Mouse (Mus musculus) C2C12 (cell line): Measurements from ENCODE around the gene Pa2g4. TPM values are rescaled to one million over a fixed set of nuclear protein-coding genes. Genes with fewer than 3 reads are reported as not detected.
"Not testable (repeated sequence)": the region's sequence is repeated elsewhere in the genome, so short reads cannot be mapped to it uniquely, and the experiment has no call there.

Experiments used
- H3K27me3 ChIP-seq: one replicate; pipeline ENCODE4 v1.6.1; 2011; ENCODE audit not compliant: control insufficient read depth, insufficient read depth, insufficient read length
- H3K36me3 ChIP-seq: one replicate; pipeline ENCODE4 v1.6.1; 2011; ENCODE audit not compliant: control insufficient read depth, insufficient read depth
- H3K4me3 ChIP-seq: one replicate; pipeline ENCODE4 v1.5.1; 2011; ENCODE audit warnings: mild to moderate bottlenecking, control low read depth; ENCODE audit not compliant: poor library complexity, insufficient read depth, severe bottlenecking
- H3K79me2 ChIP-seq: one replicate; pipeline ENCODE4 v1.6.1; 2011; ENCODE audit not compliant: control insufficient read depth, insufficient read depth
- H3K79me3 ChIP-seq: one replicate; pipeline ENCODE4 v1.6.1; 2011; ENCODE audit warnings: low read depth, control low read depth
- H3ac ChIP-seq: one replicate; pipeline ENCODE3; 2011; ENCODE audit warnings: low read depth; ENCODE audit not compliant: control insufficient read depth, insufficient read length
- CEBPB ChIP-seq: IDR thresholded peaks from one replicate; pipeline ENCODE4 v1.6.1; 2011; ENCODE audit warnings: low read depth, mild to moderate bottlenecking, control low read depth, moderate library complexity
- CTCF ChIP-seq: IDR thresholded peaks from one replicate; pipeline ENCODE4 v1.5.1; 2011; ENCODE audit not compliant: control insufficient read depth, insufficient read depth, insufficient read length
- FOSL1 ChIP-seq: IDR thresholded peaks from one replicate; pipeline ENCODE4 v1.8.0; 2011; ENCODE audit warnings: mild to moderate bottlenecking, low read length; ENCODE audit not compliant: poor library complexity, insufficient read depth, severe bottlenecking
- MAX ChIP-seq: IDR thresholded peaks from one replicate; pipeline ENCODE4 v1.6.1; 2011; ENCODE audit warnings: mild to moderate bottlenecking, control low read depth
- MYOD1 ChIP-seq: IDR thresholded peaks from one replicate; pipeline ENCODE4 v1.6.1; 2011; ENCODE audit warnings: low read depth; ENCODE audit not compliant: control insufficient read depth, insufficient read length
- MYOG ChIP-seq: IDR thresholded peaks from one replicate; pipeline ENCODE4 v1.6.1; 2011; ENCODE audit not compliant: control insufficient read depth, insufficient read length; ENCODE audit errors: extremely low read depth
- USF1 ChIP-seq: IDR thresholded peaks from one replicate; pipeline ENCODE4 v1.6.1; 2011; ENCODE audit warnings: low read depth, mild to moderate bottlenecking, control low read depth, moderate library complexity
- polyA plus RNA-seq: library from polyadenylated mRNA; unstranded; fragments of >200 nt; fragmentation: generic; extraction: Trizol; gene quantifications from one replicate; pipeline ENCODE4 v1.2.1, GENCODE M21; 2012; ENCODE audit warnings: missing spikeins

Gene Pa2g4
- polyA plus RNA-seq, 1 experiment, result 232 TPM

- Histone ChIP-seq H3ac (peak within 1 kb of the TSS; percentile 89), H3K27me3 (no peaks in the 10 kb centered on the region), H3K79me2 (peaks cover 43% of the 10 kb centered on the region), H3K36me3 (peaks cover 26% of the 10 kb centered on the region), H3K79me3 (peaks cover 15% of the 10 kb centered on the region), H3K4me3 (peak within 1 kb of the TSS; percentile 85)
- TF ChIP-seq CTCF, result no peak
- TF ChIP-seq MAX, result peak; percentile 37
- no peak for TF ChIP-seq USF1
- TF ChIP-seq FOSL1, result no peak
- peak; percentile 72 for TF ChIP-seq CEBPB
These were observed 16.7 kb downstream of the Pa2g4 start, which contains the start of gene Rpl41 for GRCm38 (mm10) chr10:128548947-128549681. Gene Rpl41, minus strand, starts transcription at chr10:128549305.

- Histone ChIP-seq H3K4me3 (peak overlapping the region; percentile 85), H3K36me3 (peaks cover 35% of the 10 kb centered on the region), H3K79me3 (peaks cover 17% of the 10 kb centered on the region), H3K79me2 (peaks cover 50% of the 10 kb centered on the region), H3ac (peak overlapping the region; percentile 89)
- H3K27me3 ChIP-seq, result not testable (repeated sequence)
These were observed 17.6 kb downstream of the Pa2g4 start for GRCm38 (mm10) chr10:128548051-128548791.

GRCm38 (mm10) chr10:128547361-128548032, 18.3 kb downstream of the Pa2g4 start, which contains the start of gene Zc3h10:
Gene Zc3h10, minus strand, starts transcription at chr10:128547774.
- Histone ChIP-seq H3K36me3 (peaks cover 39% of the 10 kb centered on the region), H3ac (peak within 1 kb of the TSS; percentile 89), H3K4me3 (peak within 1 kb of the TSS; percentile 85), H3K79me3 (peaks cover 17% of the 10 kb centered on the region), H3K27me3 (no peaks in the 10 kb centered on the region), H3K79me2 (peaks cover 50% of the 10 kb centered on the region)
- TF ChIP-seq CTCF (peak; percentile 9), MAX (peak; percentile 57), MYOG (peak; percentile 2), FOSL1 (no peak), CEBPB (no peak), USF1 (no peak), MYOD1 (no peak)

GRCm38 (mm10) chr10:128546787-128547186, 19.0 kb downstream of the Pa2g4 start:
- H3ac ChIP-seq, result peak overlapping the region; percentile 73
- TF ChIP-seq CTCF, result no peak
- TF ChIP-seq MAX, result no peak
- no peak for TF ChIP-seq MYOG
- no peak for TF ChIP-seq FOSL1
- no peak for TF ChIP-seq MYOD1
- no peak for TF ChIP-seq USF1
- TF ChIP-seq CEBPB, result no peak
- H3K36me3 ChIP-seq, result peaks cover 39% of the 10 kb centered on the region
- H3K79me2 ChIP-seq, result peaks cover 50% of the 10 kb centered on the region
- H3K79me3 ChIP-seq, result peaks cover 17% of the 10 kb centered on the region
- peak overlapping the region; percentile 85 for H3K4me3 ChIP-seq
- no peaks in the 10 kb centered on the region for H3K27me3 ChIP-seq

GRCm38 (mm10) chr10:128546361-128546760, 19.4 kb downstream of the Pa2g4 start:
- Histone ChIP-seq H3K36me3 (peaks cover 39% of the 10 kb centered on the region), H3K4me3 (peak overlapping the region; percentile 85), H3K79me3 (peaks cover 17% of the 10 kb centered on the region), H3K27me3 (no peaks in the 10 kb centered on the region), H3ac (peak overlapping the region; percentile 73), H3K79me2 (peaks cover 50% of the 10 kb centered on the region)
- TF ChIP-seq MAX (peak; percentile 95), CEBPB (no peak), USF1 (peak; percentile 90)

- Histone ChIP-seq H3K36me3 (peaks cover 39% of the 10 kb centered on the region), H3K4me3 (no peak overlapping the region), H3K79me3 (peaks cover 17% of the 10 kb centered on the region), H3K79me2 (peaks cover 50% of the 10 kb centered on the region), H3ac (no peak overlapping the region), H3K27me3 (no peaks in the 10 kb centered on the region)
- TF ChIP-seq CTCF (no peak), USF1 (no peak), CEBPB (no peak), MYOG (no peak), MAX (no peak), MYOD1 (no peak), FOSL1 (no peak)
These were observed 20.3 kb downstream of the Pa2g4 start for GRCm38 (mm10) chr10:128545570-128545898.
